Mouse (Mus musculus) cerebellum, postnatal 14 days (tissue): ENCODE measurements at regions not wholly inside any gene's neighbourhood (a gene's known extent, or its start where the extent isn't known, plus 50 kb on each side); places are given as distances from the start of the nearest gene placed in this dataset.

Experiments used
- DNase-seq, 2 experiments: peaks; one replicate each; pipeline ENCODE4 v3.0.0; 2021; ENCODE audit warnings: mixed read lengths in 2 of 2

GRCm38 (mm10) chr8:62284378-62285110 lies 161.6 kb upstream of the Anxa10 start:
- DNase-seq, result peak; percentile 0 to 3

DNA sequence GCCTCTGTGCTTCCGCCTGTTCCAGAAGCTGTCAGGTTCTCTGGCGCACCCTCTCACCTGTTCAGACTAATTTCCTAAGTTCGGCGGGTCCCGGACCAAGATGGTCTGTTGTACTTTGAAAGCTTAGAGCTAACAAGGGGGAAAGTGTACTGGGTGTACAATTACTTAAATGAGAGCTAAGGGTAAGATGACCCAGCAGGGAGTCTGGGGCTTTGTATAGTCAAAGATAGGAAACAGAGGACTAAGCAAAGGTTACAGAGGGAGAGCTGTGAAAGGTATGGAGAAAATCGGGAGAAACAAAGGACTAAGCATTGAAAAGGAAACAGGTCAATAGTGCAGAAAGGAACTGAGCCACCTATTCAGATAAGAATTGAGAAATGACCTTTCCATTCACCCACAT lies 127.6 kb upstream of the Anxa10 start:
- no peak for DNase-seq
